Mouse (Mus musculus): ENCODE results near the gene Vcam1.

Gene Vcam1

DNA sequence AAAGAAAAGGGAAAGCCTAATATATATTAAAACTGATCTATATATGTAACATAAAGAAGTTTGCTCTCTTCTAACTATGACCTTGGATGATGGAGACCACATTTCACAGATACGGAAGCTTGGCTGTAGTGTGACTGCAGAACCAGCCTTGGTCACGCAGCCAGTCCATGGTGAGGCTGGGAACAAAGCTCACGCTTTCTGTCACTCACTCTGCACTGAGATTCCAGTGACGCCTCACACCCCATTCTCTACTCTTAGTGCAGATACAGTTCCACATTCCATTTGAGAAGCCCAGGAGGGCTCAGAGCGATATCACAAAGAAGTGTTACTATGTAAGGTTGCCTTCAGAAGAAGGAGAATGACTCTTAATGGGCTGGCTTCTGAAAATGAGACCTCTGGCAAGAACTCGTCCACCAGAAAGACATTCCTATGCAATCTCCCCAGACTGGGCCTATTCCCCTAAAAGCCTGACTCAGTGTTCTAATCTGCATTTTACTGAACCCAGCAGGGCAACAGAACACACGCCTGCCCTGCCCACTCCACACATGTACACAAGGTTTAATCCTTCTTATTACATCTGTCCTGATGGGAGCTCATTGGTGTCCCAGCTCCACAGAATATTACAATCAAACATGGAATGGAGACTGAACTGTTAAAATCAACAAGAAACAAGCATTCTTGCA, 2.8 kb downstream of the Vcam1 start:
- peak; percentile 27 for DNase-seq (ENCODE audit: low read depth, low spot score)

DNA sequence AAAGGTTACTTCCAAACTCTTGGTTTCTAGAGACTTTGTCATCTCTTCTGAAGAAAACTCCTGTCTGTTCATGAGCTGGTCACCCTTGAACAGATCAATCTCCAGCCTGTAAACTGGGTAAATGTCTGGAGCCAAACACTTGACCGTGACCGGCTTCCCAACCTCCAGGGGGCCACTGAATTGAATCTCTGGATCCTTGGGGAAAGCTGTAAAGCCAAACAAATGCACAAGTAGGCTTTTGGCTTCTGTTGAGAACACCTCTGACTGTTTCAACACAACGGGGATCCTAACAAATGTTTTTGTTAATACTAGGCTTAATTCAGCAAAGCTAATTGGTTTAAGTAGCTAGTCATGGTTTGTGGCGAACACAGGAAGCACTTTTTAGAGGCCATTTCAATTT, 3.4 kb downstream of the Vcam1 start:
- DNase-seq (ENCODE audit: low read depth, low spot score), result peak; percentile 55

DNA sequence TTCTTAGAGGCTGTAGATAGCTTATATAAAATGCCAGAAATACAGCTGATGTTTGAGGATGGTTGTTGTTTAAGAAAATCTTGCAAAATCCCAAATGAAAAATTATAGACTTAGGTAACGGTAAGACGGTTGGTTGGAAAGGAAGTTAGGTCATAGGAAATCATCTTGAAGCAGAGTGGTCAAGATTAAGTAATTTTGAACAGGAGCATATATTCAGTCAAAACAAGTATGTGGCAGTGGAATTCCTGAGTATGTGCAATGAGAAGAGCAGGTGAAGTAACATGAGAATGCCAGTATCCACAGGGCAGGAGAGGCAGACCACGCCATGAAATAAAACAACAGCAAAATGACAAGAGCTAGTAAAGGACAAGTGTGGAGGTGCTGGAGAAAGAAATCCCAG, 5.7 kb downstream of the Vcam1 start:
- DNase-seq (ENCODE audit: low read depth, low spot score), result no peak

DNA sequence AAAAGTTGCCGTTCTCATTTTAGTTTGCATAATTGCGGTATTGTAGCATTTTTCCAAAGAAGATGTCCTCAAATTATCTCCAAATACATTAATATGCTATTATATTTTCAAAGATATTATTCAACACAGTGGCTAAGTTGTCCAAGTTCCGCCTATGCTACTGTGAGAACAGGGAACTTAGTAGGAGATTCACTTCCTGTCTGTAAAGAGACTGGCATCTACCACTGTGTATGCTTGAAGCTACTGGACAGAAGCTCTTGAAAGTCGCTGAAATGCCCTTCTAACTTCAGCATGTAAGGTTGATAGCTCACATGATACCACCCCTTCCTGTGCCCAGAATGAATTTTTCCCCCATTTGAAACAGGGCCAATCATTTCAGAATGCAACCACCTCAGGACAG, 6.8 kb downstream of the Vcam1 start:
- no peak for DNase-seq (ENCODE audit: low read depth, low spot score)

DNA sequence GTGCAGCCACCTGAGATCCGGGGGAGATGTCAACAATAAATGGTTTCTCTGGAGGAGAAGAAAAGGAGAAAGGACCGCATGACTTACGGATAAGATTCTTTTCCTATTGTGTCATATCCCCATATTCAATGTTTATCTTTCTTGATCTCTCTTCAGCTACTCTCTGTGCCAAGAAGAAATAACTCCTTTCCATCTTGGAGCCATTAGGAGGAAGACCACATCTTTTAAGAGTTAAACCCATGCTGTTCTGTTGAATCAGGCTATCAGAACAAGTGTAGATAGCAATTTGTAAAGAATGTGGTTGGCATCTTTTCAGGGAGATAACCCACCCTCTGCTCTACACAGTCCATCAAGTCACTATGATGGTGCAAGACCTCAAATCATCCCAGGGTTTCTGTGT, 8.5 kb downstream of the Vcam1 start:
- no peak for DNase-seq (ENCODE audit: low read depth, low spot score)

DNA sequence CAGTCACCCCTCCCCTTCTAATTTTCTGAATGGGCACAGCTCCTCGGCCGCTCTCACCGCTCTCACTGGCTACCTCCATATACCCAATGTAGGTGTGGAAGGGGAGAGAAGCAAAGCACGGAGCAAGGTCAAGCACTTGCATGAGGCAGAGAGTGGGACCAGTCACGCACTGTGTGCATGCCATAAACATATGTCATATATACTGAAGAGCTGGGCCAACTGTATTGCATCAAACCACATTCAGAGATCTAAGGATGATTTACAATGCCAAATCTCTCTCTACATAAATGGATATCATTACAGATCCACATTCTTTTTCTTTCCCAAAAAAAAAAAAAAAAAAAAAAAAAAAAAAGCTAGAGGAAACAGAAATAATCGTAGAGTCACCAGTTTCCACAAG, 9.1 kb downstream of the Vcam1 start:
- no peak for DNase-seq (ENCODE audit: low read depth, low spot score)

DNA sequence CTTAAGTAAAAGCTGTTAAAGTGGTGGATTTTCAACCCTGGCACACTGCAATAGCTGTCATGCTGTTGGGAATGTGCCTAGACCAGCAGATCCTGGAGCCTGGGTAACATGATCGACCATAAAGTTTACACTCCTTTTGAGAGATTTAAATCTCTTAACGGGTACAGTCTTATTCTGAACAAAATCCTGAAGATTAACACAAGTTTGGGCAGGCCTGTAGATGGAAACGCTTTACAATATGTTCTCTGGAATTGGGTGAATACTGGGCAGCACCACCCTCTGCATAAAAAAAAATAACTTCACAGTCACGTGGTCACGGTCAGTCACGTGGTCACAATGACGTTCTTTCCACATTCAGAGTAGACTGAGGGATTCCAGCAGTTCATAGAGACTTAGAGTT, 10.3 kb downstream of the Vcam1 start:
- DNase-seq (ENCODE audit: low read depth, low spot score), result no peak

DNA sequence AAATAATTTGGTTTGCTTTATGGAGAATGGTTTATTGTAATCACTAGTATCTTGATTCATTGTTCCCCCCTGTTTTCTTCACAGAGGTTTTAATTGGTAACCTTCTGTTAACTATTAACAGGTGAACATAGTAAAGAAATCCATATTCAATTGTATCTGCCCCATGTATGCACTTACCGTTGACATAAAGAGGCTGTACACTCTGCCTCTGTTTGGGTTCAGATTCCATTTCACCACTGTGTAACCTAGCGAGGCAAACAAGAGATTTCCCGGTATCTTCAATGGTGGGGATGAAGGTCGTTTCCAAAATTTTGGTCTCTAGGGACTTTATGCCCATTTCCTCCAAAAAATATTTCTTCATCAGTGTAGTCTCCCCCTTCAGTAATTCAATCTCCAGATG, 12.4 kb downstream of the Vcam1 start:
- no peak for DNase-seq (ENCODE audit: low read depth, low spot score)

DNA sequence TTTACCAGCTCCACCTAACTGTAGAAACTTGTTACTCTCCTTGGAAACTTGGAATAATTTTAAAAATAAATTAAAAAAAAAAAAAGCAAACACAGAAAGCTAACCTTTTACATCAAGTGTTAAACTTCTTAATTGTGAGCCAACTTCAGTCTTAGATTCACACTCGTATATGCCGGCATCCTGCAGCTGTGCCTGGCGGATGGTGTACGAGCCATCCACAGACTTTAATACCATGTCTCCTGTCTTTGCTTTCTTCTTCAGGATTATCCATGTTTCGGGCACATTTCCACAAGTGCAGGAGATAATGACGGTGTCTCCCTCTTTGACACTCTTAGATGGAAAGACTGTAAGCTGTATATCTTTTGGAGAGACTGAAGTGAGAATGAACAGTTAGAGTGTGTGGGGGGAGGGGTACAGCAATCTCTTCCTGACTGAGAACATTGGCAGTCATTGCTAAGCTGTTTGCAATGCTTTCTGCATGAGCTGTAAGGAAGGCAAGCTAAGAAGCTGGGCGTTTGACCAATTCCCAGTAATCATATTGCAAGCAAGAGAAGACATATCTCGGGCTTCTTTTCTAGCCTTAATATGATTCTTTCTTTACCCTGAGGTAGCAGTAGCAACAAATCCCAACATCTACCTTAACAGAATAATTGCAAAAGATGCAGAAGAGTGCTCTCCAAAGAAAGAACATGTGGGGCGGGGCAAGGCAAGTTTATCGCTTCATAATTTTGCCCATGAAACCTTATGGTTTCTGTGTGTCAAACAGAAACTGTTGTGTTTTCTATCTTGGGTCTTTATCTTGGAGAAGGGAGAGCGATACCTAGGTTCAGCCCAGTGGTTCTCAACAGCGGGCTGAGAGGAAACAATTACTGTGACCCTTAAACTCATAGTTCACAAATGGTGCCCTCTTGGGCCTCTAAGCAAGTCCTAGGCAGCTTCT, 15.0 kb downstream of the Vcam1 start:
- DNase-seq (ENCODE audit: low read depth, low spot score), result no peak

DNA sequence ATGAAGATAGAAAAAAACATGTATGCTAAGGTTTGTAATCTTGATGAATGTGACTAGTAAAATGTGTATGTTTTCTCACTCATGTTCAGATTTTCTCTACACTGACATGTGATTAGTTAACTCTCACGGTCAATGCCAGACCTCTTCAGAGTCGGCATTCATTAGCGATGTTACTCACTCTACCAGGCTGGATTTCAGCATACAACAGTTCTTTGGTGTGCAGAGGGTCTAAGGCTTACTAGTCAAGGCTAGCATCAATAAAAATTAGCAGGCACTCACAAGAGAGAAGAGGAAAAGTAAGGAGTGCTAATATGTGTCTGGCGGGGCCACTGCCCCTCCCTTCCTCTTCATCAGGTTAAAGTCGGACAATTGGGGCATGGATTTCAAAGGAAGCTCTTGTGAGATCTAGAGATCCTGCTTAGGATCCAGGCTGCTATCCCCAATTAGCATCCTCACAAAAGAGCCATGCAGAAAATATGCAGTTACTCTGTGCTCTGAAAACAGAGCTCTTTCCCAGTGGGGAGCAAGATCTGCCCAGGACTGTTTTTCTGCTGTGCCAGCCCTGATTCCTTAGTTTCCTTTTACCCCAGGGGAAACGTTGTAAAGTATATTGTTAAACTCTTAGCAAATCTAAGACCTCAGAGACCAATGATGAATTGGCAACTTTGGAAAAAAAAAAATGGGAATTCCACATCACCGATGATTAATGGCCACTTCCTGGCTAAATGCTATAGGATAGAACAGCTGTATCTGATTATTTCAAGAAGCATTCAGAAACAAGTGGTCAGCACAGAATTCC, 15.8 kb downstream of the Vcam1 start:
- peak; percentile 13 for DNase-seq (ENCODE audit: low read depth, low spot score)

DNA sequence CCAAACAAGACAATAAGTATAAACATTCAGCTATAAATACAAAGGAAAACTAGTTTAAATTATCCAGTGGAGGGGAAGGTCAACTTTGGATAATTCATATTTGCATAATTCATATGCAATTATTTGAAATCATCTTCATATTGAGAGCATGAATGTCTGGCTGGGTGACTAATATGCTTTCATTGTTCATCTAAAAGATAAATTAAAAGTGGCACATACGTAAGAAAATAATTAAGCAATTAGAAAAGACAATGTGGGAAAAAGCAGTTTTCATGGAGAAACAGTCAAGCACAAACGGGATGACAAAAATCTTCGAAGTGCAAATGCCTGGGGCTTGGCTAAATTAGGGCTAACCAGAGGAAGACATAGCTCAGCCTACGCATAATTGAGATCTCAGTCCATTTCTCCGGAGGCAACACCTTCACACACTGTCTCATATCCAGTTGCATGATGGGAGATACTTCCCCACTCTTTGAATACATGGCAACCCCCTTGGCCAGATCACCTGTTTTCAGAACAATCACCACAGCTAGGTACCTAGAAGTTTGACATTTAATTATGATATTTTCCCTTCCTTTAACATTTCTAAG, 16.6 kb downstream of the Vcam1 start:
- no peak for DNase-seq (ENCODE audit: low read depth, low spot score)

DNA sequence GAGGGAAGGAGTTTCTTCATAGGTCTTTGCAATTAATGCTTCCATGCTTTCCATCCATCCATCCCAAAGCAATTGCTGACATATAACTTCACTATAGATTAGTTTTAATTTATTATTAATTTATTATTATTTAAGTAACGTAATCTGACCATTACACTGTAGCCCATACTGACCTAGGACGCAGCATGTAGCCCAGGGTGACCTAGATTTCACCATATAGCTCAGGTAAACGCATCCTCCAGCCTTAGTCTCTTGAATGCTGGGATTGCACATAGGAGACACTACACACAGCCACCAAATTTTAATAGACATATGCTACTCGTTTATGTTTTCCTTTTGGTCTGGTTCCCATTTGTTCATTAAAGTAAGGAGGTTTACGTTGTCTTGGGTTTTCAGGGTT, 23.8 kb downstream of the Vcam1 start:
- no peak for DNase-seq (ENCODE audit: low read depth, low spot score)

DNA sequence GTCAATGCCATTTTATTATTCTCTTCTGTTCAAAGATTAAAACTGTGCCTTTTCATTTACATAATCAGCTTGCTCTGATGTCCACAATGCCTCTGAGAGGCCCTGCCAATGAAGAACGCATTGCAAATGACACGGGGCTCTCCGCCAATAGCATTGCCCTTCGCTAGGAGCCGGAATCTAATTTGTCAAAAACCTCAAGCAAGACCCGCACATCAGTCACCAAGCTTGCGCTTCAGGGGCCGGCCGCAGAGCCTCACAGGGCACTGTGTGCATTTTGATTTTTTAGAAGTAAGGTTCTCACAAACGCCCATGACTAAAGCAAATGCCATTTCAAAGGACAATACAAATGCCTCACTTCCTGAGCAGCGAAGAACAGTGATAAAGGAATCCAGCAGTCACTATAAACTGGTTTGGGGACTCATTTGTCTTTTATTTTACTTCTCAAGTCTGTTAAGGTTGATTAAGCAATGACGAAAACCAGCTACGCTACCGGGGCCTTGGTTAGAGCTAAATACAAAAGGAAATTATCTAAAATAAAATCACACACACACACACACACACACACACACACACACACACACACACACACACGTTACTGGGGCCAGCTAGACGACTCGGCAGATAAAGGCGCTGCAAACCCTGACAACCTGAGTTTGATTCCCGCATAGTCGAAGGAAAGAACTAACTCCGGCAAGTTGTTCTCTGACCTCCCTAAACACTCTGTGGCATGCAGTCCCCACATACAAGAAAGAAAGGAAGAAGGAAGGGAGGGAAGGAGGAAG, 24.4 kb downstream of the Vcam1 start:
- DNase-seq (ENCODE audit: low read depth, low spot score), result peak; percentile 22

DNA sequence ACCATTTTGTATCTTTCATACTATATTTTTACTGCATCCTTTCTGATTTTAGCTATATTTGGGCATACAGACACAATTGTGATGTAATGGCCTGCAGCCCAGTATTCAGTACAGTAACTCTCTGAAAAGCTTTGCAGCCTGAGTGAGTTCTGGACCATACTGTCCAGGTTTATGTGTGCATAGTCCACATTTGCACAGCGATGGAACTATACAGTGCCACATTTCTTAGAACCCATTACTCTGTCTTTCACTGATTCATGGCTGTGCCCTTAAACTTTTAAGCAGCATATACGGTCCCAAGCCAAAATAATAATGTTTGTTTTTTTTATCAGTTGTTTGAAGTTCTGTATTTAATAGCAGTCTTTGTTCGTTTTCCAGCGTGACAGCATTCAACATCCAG, 25.2 kb downstream of the Vcam1 start:
- no peak for DNase-seq (ENCODE audit: low read depth, low spot score)

DNA sequence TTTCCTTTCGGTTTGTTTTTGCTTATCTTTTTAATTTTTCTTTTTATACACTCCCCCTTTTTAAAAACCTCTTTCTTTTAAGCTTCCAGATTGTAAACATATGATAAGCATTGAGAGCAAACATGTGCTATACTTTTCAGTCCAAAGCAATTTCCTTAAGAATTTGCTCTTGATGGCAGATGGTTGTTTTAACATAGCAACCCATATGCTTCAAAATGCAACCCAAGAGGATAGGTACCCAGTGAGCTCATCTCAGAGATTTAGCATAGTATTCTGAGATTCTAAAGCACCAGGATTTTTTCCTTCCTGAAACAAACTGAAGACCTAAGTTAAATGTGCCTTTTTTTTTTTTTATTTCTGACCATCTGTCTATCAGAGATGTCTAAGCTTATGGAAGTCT, 28.6 kb downstream of the Vcam1 start:
- no peak for DNase-seq (ENCODE audit: low read depth, low spot score)

DNA sequence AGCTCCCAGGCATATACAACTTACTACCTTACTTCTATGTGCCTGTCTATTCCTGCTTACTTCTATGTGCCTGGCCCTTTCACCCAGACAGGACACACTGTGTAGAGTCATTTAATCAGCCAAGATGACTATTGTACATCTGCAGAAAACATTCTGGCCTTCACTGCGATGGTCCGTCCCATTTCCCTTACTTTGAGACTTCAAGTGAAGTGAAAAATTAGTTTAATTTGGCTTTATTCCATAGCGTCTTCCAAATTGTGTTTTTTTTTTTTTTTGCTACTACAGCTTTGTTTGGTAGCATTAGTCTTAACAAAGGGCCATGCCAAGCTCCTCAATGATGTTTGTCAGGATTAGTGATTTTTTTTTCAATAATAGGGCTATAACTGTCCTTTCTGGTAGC, 33.6 kb downstream of the Vcam1 start:
- no peak for DNase-seq (ENCODE audit: low read depth, low spot score)

DNA sequence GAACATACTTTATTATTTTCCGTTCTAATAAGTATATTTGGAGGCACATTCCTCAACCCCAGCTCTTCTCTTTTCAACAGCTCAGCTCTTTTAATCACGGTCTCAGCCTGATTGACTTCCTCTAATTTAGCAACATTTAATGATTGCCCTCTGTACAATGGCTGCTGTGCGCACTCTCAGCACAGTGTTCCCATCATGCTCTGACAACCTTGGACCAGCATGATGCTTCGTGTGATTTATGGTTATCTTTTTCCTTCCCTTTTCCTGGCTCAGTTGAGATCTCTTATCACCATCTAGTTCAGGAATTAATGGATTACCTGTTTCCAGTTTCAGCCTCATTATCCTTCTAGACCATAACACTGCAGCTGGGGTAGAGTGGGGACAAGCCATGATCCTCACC, 34.2 kb downstream of the Vcam1 start:
- no peak for DNase-seq (ENCODE audit: low read depth, low spot score)

DNA sequence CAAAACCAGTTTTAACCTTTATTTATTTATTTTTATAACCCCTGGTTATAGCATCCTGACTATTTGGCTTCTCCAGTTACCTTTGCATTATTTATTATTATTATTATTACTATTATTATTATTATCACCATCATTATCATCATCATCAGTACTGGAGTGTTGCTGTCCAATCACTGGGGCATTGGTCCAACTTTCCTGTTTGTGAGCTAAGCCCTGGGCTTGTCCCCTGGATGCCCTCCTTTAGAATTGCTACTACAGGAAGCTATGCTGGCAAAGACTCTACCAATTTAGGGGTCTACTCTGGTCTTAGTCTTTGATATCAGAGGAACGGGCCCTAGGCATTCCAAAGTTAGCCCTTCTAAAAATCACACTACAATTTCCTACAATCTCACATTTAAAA, 34.6 kb downstream of the Vcam1 start:
- DNase-seq (ENCODE audit: low read depth, low spot score), result no peak

DNA sequence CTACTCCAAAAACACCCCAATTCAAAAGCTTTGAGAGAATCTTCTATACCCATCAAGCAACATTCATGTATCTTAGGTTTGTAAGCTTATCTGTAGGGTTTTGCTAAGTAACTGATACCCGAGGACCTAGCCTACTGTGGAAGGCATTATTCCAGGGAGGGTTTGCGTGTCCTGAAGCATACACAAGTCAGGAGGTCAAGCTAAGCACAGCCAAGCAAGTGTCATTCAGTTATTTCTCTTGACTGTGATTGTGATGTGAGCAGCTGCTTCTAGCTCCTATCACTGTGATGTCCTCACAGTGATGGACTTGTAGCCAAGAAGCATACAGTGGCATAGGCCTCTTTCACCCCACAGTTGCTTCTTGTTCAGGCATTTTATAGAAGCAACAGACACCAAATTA, 35.2 kb downstream of the Vcam1 start:
- no peak for DNase-seq (ENCODE audit: low read depth, low spot score)

DNA sequence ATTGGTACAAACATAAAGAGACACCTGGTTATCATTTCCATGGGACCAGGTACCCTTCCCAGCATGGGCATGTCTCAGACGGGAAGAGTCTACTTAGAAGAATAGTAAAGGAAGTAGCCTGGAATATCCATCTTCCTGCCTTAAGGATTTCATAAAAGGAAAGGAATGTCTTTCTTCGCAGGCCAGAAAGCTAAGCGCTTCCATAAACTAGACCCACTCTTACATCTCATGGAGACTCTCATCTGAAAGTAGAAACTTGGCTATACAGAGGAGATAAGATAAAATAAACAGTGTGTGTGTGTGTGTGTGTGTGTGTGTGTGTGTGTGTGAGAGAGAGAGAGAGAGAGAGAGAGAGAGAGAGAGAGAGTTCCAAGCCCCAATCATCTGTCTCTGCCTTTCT, 36.9 kb downstream of the Vcam1 start:
- DNase-seq (ENCODE audit: low read depth, low spot score), result no peak

DNA sequence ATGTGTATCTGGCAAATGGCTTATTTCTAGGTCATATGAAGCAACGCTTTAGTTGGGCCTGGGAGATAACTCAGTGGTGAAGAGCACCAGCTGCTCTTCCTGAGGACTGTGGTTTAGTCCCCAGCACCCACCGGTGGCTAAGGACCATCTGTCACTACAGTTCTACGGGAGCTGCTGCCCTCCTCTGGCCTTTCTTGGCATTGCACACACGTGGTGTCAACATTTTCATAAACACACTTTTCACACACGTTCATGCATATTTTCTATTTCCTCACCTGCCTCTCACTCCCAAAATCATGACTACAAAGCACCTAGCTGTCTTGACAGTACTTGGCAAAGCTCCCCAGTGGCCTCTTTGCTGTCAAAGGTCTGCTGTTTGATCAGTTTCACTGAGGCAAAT, 37.8 kb downstream of the Vcam1 start:
- peak; percentile 23 for DNase-seq (ENCODE audit: low read depth, low spot score)

All from R1 (cell line).